Mouse (Mus musculus) activated CD4-positive, CD25-positive, alpha-beta regulatory T cell, adult 9 weeks (primary cell): Measurements from ENCODE around the gene 4931429L15Rik. TPM values are rescaled to one million over a fixed set of nuclear protein-coding genes. Genes with fewer than 3 reads are reported as not detected.

Experiments used
- polyA plus RNA-seq: library from polyadenylated mRNA; unstranded; fragments of 100-300 nt; shearing (Covaris generic); gene quantifications from one replicate; pipeline ENCODE4 v1.2.1, GENCODE M21; 2017

Gene 4931429L15Rik
- polyA plus RNA-seq: not detected

DNA sequence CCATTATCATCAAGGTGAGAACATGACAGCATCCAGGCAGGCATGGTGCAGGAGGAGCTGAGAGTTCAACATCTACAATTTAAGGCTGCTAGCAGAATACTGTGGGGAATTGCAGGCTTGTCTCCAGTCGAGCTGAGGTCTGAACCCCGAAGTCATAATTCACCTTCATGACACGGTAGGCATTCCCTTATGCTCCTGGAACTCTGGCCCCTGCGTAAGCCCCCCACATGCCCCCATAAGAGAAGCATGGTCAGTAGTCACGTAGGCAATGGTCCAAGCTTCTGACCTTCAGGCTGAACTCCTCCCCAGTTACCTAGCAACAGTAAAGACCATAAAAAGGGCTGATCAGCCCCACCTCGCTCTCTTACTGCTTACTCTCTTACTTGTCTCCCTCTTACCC is at the start of gene 4931429L15Rik:
TSS of gene 4931429L15Rik (minus strand) at position 101 of the 400 bp plus-strand sequence.

DNA sequence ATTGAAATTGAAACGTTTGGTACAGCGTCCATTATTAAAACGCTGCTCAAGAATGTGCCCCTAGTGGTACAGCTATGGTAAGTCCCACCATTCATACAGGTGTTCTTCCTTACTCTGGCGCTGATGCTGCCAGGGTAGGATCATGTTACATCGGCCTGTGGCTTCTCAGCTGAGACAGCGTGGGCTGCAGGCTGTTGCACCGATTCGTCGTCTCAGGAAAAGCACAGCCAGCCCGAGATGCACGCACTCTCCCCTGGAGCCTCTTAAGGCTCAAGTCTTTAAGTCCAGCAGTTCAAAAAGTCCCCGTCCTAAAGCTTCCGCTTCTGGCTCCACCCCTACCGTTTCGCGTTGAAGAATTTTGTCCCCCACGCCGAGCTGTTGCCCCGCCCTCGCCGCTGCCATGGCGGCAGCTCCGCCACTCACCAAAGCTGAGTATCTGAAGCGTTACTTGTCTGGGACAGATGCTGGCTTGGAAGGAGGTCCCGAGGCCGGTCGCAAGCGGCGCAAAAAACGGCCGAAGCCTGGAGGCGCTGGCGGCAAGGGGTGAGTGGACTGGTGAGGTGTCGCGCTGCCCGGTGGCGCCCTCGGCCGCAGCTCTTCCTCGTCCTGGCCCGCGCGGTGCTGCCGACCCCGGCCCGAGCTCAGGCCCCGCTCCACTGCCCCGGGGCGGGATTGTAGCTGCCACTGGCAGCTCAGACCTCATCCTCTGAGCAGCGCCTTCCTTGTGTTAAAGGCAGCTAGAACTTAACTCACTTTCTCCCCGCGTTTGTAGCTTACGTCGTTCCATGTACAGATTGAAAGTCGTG is 37.0 kb downstream of the 4931429L15Rik start, which contains the start of gene Bud13:
TSS of gene Bud13 (plus strand) at position 378 of the 806 bp plus-strand sequence.

DNA sequence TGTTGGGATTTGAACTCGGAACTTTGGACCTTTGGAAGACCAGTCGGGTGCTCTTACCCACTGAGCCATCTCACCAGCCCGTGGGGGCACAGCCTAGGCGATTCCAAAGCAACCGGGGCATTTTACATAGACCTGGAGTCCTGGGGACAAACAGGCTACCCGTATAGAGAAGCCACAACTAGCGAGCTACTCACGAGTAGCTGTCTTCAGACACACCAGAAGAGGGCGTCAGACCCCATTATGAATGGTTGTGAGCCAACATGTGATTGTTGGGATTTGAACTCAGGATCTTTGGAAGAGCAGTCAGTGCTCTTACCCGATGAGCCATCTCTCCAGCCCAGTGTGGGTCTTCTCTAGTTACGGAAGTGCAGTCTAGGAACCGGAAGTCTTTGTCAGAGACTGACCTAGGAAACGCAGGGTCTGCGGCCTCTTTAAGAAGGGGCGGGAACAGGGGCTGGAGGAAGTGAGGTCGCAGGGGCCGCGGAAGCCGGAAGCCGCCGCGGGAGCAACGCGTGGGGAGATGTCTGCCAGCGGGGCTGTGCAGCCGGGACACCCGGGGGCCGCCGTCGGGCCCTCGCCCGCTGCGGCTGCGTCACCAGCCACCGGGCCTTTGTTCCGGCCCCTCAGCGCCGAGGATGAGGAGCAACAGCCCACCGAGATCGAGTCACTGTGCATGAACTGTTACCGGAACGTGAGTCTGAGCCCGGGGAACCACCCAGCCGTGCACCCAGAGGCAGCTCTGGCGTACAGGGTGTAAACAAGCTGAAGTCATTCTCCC is 46.9 kb downstream of the 4931429L15Rik start, which contains the start of gene Zpr1:
TSS of gene Zpr1 (plus strand) at position 388 of the 778 bp plus-strand sequence.

DNA sequence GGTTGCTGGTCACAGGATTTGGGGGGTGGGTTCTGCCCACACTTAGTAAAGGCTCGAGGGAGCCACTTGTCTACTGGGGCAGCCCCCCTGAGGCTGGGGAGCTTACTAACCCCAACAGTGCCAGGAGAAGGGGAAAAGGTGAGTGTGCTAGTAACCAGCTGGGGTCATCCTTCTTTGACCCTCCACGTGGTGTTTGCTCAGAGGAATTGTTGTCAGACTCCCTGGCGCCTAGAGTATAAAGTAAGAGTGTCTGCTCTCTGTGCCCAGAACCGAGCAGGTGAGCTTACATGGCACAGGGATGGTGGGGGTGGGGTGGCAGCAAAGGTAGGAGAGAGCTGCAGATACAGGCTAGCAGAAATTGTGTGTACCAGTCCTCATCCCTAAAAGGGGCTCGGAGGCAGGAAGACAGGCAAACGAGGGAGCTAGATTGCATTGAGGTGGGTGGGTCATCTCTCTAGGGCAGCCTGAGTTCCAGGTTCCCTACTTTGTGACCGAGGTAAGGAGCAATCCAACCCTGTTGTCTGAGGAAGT is 51.4 kb downstream of the 4931429L15Rik start, which contains the start of gene Apoa5:
TSS of gene Apoa5 (plus strand) at position 291 of the 531 bp plus-strand sequence.

Other genes starting within 250 kb of the 4931429L15Rik start
- not detected for gene Apoa1, start 91.4 kb downstream of the 4931429L15Rik start, polyA plus RNA-seq
- not detected for gene Apoc3, start 84.3 kb downstream of the 4931429L15Rik start, polyA plus RNA-seq
- gene Apoa4, start 79.3 kb downstream of the 4931429L15Rik start, polyA plus RNA-seq: not detected
- not detected for gene Apoa5, start 51.4 kb downstream of the 4931429L15Rik start, polyA plus RNA-seq
- 75.5 TPM for gene Zpr1, start 46.9 kb downstream of the 4931429L15Rik start, polyA plus RNA-seq
- gene Bud13, start 37.0 kb downstream of the 4931429L15Rik start, polyA plus RNA-seq: 26.0 TPM